Mouse (Mus musculus) gastrocnemius, adult 2 months (tissue): Measurements from ENCODE around the gene Gm20715. TPM values are rescaled to one million over a fixed set of nuclear protein-coding genes. Genes with fewer than 3 reads are reported as not detected.
"Not testable (repeated sequence)": the region's sequence is repeated elsewhere in the genome, so short reads cannot be mapped to it uniquely, and the experiment has no call there.

Experiments
- DNase-seq: peaks from one replicate; pipeline ENCODE4 v3.0.0; 2022
- H3K27ac ChIP-seq: fragments of 200-600 bp; 2 replicates; pipeline ENCODE4 v1.8.1; 2022; ENCODE audit warnings: mild to moderate bottlenecking
- H3K4me3 ChIP-seq: fragments of 200-600 bp; 2 replicates; pipeline ENCODE4 v1.8.1; 2022; ENCODE audit warnings: mild to moderate bottlenecking, moderate library complexity
- CTCF ChIP-seq: fragments of 200-600 bp; IDR thresholded peaks from 2 replicates; pipeline ENCODE4 v1.8.1; 2022; ENCODE audit warnings: antibody characterized with exemption, mild to moderate bottlenecking, moderate library complexity
- intact Hi-C: fragments of 180-260 bp; cut with DNase I; formaldehyde crosslinking; loops from one replicate; pipeline ENCODE4 v1.15.1; 2025
- total RNA-seq, 2 experiments: library from RNA; stranded (reverse); gene quantifications; 2 replicates each; pipeline ENCODE4 v1.2.3; 2021

Gene Gm20715
- total RNA-seq, 2 experiments from 2014 or later, result not detected

- no peak within 1 kb of the TSS for H3K27ac ChIP-seq
- DNase-seq, result no peak
- no peak for TF ChIP-seq CTCF
- intact Hi-C loops, result no loop called here
- no peak within 1 kb of the TSS for H3K4me3 ChIP-seq
Observed at GRCm38 (mm10) chr7:6455868-6456267, 45.8 kb downstream of the Gm20715 start, which contains the start of gene Olfr1336. Gene Olfr1336, plus strand, starts transcription at chr7:6456168.

- intact Hi-C loops, result no loop called here
- no peak overlapping the region for H3K4me3 ChIP-seq
- H3K27ac ChIP-seq, result no peak overlapping the region
- no peak for TF ChIP-seq CTCF
- DNase-seq, result no peak
Observed at GRCm38 (mm10) chr7:6456399-6456798, 46.3 kb downstream of the Gm20715 start.

- intact Hi-C loops, result no loop called here
- Histone ChIP-seq H3K27ac (no peak within 1 kb of the TSS), H3K4me3 (no peak within 1 kb of the TSS)
- TF ChIP-seq CTCF, result no peak
- DNase-seq, result no peak
Observed at GRCm38 (mm10) chr7:6466951-6467350, 56.9 kb downstream of the Gm20715 start, which contains the start of gene Olfr1346. Gene Olfr1346, plus strand, starts transcription at chr7:6467101.

GRCm38 (mm10) chr7:6477633-6478032 lies 67.6 kb downstream of the Gm20715 start:
- H3K4me3 ChIP-seq, DNase-seq, intact Hi-C loops, H3K27ac ChIP-seq: not testable (repeated sequence)

GRCm38 (mm10) chr7:6486841-6487240 lies 76.8 kb downstream of the Gm20715 start, which contains the start of gene Olfr5:
Gene Olfr5, minus strand, starts transcription at chr7:6486941.
- no peak for TF ChIP-seq CTCF
- H3K27ac ChIP-seq, result no peak within 1 kb of the TSS
- intact Hi-C loops, result no loop called here
- H3K4me3 ChIP-seq, result no peak within 1 kb of the TSS
- no peak for DNase-seq

Other genes with a start within 250 kb of the Gm20715 start
- 1 to 10 TPM; 7.4 to 9.1 TPM for gene Zfp444, start 238.1 kb upstream of the Gm20715 start, total RNA-seq
- gene Galp, start 213.2 kb upstream of the Gm20715 start, total RNA-seq, result not detected
- not detected for gene Zscan5b, start 188.0 kb upstream of the Gm20715 start, total RNA-seq
- gene Epp13, start 157.6 kb upstream of the Gm20715 start, total RNA-seq, result not detected
- 1 to 10 TPM; 3.2 to 3.8 TPM for gene Zfp667, start 123.7 kb upstream of the Gm20715 start, total RNA-seq
- gene Zfp583, start 79.0 kb upstream of the Gm20715 start, total RNA-seq, result 1 to 10 TPM in 1 of 2 experiments, under 1 TPM in 1; 0.31 to 1.2 TPM
- gene Gm3854, start 66.5 kb upstream of the Gm20715 start, total RNA-seq, result under 1 TPM; 0.45 to 0.51 TPM
- gene Zfp78, start 47.0 kb upstream of the Gm20715 start, total RNA-seq, result 1 to 10 TPM; 2.1 to 2.4 TPM
- gene Zfp28, start 27.0 kb upstream of the Gm20715 start, total RNA-seq, result 1 to 10 TPM in 1 of 2 experiments, under 1 TPM in 1; 0.75 to 1.2 TPM
- gene Smim17, start 11.6 kb upstream of the Gm20715 start, total RNA-seq, result under 1 TPM; 0.45 to 0.77 TPM
- not detected for gene Olfr1344, start 28.4 kb downstream of the Gm20715 start, total RNA-seq
- gene Olfr1336, start 45.9 kb downstream of the Gm20715 start, total RNA-seq, result not detected
- gene Olfr1346, start 56.8 kb downstream of the Gm20715 start, total RNA-seq, result not detected
- not detected for gene Olfr5, start 76.7 kb downstream of the Gm20715 start, total RNA-seq
- gene Olfr1347, start 89.5 kb downstream of the Gm20715 start, total RNA-seq, result not detected
- not detected for gene Olfr1348, start 98.5 kb downstream of the Gm20715 start, total RNA-seq
- not detected for gene Olfr1349, start 112.7 kb downstream of the Gm20715 start, total RNA-seq
- not detected for gene Olfr1350, start 154.6 kb downstream of the Gm20715 start, total RNA-seq